Mouse (Mus musculus) cerebellum, postnatal 4 days (tissue): Measurements from ENCODE around the gene Gm17490.

ENCODE experiments used
- DNase-seq, 2 experiments: peaks; one replicate each; pipeline ENCODE4 v3.0.0; 2022; ENCODE audit warnings: low spot score in 2 of 2, mixed read lengths in 1 of 2

Gm17490 gene

DNA sequence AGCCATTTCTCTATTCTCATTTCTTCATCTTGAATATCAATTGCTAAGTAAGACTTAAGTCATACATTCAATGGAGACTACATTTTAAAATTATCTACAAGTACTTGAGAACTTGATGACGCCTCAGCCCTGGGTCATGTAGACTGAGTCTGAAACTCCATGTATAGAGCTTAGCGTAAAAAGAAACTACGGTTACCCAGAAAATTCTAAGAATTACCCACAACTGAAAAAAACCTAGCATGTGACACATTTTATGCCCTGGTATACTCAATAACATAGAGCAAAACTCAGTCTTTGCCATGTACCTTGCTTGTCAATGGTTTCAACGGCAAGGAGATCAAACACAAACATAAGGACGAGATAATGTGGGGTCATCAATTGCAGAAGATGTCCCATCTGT is at the start of gene Gm17490:
TSS of gene Gm17490 (minus strand) at position 375 of the 400 bp plus-strand sequence.
- DNase-seq, result no peak

DNA sequence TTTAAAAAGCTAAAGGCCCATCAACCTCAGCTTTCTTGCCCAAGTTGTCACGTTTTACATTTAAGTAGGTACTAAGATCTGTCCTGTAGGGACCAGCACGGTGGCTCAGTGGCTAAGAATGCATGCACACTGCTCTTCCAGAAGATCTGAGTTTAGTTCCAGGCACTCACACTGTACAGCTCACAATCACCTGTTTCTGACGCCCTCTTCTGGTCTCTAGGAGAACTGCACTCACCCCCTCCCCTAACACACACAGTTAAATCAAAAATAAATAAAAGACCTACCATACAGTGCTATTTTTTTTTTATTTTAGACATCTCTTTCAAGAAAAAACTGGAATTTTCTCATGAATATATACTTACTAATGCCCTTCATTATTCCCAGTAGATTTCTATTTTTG is 46.1 kb upstream of the Gm17490 start:
- DNase-seq, result no peak

DNA sequence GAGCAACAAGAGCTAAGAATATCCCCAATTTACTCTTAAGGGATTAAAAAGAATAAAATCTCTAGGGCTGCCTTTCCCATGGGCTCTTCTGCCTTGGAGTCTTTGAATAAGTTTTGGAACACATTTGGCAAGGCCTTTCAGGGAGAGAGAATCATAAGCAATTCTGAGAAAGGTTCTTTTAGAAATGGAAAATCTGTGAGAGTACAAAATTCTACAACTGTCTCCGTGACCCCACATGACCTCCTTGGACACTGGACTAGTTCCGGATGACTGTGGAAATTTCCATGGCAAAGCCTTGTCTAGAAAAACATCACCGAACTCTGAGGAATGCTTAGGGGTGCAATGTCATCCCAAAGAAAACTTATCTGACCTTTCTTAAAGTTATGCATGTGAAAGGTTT is 39.3 kb upstream of the Gm17490 start:
- no peak for DNase-seq

DNA sequence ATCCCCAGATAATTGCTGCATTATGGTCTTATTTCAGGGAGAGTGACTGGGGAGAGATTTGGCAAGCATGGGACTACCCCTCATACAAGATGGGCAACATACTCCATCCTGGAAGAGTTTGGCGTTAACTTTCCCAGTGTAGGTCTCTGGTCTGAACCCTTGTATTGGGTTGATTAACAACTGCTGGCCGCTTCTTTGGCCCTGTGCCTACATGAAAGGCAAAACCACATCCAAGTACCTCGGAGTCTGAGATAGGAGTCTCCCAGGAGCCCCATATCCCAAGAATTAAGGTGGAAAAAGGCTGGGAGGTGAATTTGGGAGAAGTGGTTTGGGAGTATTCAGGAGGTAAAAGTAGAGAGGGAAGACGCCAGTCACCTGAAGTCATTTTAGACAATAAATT is 38.7 kb upstream of the Gm17490 start:
- no peak for DNase-seq

DNA sequence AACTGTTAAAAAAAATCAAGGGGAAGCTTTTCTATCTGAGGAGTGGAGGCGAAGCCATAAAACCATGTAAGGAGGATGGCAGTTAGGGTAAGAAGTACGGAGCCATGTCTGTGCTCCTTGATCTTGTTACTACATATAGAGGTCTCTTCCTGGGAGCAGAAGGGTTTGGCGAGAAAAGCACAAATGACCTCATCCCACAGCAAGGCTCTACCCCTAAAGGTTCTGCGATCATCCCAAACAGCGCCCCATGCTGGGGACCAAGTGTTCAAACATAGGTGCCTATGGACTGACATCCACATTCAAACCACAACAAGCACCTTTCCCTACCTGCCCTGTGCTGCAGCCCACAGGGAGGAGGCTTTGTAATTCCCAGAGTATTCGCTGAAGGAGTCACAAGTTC is 38.3 kb upstream of the Gm17490 start:
- DNase-seq, result peak in 1 of 2 experiments; percentile 35

DNA sequence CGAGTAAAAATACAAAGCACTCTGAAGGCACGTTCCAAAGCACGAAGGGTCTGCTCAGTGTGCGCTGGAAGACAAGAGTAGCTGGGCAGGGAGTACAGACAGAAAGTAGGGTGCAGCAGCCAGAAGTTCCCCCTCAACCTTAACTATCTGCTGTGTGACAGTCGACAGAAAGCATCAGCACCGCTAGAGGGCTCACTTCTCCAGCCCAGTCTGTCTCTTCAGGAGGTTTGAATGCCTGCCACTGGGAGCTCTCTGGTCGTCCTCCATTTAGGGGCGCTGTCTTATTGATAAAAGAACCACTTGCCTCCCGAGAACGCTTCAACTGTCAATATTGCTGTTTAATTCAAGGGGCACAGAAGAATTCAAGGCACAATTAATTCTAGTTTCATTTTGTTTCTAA is 37.9 kb upstream of the Gm17490 start:
- peak; percentile 67 to 78 for DNase-seq

DNA sequence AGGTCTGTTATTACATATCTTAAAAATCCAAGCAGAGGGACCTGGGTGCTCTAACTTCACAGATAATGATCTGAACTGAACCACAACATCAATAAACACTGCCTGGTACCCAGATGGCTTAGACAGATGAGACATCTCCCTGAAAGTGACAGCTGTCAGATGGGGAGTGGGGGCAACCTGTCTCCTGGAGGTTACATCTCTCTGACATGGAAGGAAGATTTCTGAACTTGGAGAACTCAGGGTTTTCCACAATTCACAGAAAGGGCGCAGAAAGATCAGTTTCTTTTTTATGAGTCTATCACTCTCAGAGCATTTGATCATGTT is 36.8 kb upstream of the Gm17490 start:
- no peak for DNase-seq

DNA sequence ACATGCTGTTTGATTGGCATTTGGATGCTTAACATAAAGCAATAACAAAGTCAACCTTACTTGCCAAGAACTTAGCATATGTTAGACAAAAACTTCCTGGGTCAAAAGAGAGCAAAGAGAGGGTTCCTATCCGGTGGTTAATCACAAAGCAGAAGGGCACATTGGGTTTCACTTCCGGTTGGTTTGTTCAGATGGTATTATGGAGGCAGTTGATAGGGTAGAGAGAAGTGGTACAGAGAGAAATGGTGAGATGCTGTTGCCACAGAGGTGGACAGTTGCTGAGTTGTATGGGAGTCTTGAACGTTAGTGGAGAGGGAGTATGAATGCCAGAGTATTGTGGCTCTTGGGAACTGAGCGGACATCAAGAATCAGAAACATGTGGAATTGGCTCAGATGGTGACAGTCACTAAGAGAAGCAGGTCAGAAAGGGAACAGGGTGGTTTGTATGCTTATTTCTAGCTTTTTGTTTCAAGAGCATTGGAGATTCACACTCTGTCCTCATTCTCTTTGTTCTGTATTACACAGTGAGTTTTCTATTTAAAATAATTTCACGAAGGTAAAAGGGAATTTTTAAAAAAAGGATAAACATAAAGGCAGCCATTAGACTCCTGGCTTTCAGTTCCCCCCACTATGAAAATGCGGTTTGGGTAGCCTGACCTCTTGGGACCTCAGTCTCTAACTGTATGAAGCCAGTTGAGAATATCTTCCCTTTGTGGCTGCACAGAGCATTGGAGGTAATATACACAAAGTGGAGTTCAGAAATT is 36.3 kb upstream of the Gm17490 start:
- DNase-seq, result no peak

DNA sequence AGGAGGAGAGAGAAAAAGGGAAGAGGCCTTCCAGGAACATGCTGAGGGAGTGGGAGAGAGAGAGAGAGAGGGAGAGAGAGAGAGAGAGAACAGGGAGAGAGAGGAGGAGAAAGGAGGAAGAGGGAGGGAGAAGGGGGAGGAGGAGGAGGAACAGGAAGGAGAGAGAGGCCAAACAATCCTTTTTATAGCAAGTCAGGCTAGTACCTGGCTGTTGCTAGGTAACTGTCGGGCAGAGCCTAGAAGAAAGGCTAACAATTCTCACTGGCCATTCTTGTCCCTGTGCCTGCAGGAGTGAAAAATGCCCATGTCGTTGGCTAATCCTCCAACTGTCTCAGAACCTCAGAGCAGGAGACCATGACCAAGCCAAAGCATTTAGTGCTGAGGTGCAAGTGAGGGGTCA is 33.2 kb upstream of the Gm17490 start:
- DNase-seq, result no peak

DNA sequence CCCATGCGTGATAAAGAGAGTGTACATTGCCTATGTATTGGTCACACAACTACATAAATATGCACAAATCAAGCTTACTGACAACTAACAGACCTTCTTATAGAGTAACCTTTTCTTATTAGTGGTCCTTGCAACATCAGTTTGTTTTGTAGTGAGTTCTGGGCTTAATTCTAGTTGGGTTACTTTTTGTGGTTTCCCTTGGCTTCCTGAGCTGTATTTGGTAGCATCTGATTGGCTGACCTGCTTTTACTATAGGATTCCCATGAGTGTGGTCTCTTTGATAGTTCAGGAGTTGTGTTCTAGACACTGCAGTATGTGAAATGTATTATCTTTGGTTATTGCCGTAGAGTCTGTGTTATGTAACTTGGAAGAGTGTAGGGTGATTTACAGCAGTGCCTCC is 31.5 kb upstream of the Gm17490 start:
- no peak for DNase-seq

DNA sequence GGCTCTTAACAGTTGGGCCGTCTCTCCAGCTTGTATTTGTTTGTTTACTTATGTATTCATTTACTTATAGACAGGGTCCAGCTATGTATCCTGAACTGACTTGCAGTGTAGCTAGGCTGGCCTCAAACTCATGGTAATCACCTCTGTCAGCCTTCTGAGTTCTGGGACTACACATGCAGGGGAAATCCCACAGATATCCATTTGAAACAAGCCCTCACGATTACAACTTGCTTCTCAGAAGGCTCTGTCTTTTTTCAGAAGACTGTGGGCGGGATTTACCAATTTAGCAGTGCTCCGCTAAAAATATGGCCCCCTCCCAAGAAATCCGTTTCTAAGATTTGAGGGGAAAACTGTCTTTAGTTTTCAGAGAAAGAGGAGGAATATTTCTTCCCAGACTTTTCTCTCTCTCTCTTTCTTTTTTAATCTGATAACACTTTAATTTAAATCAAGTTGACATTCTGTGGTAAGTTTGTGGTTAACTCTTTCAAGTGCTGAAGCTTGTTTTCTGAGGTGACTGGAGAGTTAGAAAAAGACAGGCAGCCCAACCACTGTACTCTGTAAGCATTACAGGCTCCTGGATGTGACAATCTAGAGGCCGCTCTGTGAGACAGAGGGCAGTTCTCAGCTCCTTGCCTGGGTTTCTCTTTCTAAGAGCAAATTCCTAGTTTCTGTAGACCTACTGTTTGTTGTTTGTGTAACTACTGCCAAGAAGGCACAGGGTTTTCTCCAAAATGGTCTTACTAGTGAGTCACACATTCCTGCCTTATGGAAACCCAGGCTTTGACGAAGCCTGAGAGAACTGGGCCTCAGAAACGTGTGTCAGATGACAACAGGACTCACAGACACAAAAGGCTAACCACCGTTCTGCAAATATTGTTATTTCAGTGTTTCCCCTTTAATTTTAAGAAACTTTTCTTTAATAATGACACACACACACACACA is 29.2 kb upstream of the Gm17490 start:
- DNase-seq, result no peak

DNA sequence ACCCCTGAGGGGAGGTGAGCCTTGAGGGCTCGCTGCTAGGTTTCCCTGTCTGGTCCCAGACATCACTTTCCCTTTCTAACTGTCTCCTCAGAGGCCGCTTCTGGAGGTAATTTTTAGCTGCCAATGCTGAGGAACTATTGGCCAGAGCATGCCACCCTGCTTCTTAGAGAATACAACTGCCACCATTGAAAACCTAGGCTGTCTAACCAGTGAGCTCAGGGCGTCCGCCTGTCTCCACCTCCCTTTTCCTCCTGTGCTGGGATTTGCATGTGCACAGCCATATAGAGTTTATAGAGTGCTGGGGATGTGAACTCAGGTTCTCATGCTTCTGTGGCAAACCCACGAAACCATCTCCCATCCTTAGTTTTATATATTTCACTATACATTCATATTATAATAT is 27.7 kb upstream of the Gm17490 start:
- no peak for DNase-seq

DNA sequence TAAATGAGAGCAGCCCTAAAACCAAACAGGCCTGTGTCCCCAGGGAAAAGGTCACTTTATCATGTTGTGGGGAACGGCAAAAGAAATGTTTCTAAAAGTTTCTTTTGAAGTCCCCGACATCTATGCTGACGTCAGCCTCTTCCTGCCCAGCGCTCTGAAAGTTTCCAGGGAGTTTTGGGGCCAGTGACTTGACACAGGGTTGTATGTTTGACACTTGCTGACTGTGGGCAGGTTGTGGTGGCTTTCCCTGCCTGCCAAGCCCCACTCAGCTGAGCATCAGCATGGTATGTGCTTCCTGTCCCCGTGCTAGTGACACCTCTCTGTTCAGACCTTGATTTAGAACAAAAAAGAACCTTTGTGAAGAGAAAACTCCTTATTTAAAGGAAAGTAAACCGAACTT is 27.3 kb upstream of the Gm17490 start:
- no peak for DNase-seq

DNA sequence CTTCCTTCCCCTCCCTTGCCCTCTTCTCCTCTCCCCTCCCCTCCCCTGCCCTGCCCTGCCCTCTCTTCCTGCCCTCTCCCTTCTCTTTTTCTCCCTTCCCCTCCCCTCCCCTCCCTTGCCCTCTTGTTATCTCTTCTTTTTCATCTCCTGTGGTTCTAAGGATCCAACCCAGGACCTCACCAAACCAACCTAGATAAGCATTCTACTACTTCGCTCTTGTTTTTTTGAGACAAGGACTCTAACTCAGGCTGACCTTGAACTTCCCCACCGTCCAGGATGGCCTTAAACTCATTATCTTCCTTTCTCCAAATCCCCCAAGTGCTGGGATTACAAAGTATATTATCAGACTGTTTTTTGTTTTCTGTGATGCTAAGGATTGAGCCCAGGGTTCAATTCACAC is 26.7 kb upstream of the Gm17490 start:
- no peak for DNase-seq

DNA sequence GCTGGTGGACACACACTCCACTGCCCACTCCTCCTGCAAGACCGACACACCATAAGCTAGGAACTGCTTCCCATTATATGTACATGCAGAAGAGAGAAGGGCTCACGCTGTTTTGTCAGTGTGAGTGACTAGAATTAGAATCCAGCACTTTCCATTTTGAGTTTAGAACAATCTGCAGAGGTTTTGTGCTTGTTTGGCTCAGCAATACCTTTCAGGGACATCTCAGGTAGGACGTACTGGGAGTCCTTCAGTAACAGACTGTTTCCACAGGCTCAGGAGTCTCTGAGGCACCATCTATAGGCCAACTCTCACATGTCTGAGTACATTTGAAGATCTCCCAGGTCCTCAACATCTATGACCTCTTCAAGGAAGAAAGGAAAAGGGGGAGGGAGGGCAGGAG is 26.1 kb upstream of the Gm17490 start:
- DNase-seq, result no peak

DNA sequence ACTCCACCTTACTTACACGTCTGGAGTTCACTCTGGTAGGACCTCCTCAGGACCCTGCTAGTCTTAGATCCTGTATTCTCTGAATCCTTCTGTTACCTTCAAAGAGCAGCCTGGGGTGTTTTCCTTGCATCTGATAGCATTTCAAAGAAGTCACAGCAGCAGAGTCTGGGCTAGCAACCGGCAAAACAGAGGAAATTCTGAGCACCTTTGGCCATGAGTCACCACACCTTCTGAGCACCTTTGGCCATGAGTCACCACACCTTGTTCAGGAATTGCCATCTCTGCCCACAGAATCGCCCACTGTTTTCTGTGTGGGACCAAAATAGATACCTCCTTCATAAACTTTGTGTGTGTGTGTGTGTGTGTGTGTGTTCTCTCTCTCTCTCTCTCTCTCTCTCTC is 25.4 kb upstream of the Gm17490 start:
- DNase-seq, result no peak

DNA sequence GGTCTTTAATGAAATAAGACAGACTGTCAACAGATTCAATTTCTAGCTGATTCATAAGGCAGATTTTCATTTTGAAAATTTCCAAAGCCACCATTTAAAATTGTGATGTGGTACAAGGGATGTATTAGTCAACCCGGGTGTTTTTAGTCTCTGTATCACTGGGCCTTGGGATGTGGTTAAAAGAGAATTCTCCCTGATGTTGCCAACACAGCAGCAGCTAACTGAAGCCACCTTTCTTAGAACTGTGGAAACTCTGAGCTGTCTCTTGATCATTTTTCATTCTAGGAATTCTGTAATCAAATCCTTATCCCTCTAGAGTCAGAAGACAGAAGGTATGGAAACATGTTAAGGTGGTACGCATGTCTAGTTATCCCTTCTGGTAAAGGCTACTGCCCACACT is 19.2 kb upstream of the Gm17490 start:
- DNase-seq, result no peak

DNA sequence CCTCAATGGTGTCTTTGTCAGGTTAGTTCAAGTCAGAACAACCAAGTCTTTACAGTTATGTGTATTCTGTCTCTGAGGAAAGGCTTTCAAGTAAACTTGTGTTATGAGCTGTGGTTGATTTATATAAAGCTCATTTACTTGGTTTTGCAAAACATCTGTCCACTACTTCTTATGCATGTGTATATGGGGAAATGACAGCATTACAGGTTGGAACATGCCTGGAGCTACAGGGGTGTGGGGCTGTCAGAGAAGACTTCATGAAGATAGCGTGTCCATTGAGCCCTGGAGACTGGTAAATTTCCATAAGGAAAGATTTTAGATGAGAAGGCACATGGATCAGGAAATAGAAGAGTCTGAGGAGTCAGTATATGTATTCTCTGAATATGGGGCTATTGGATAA is 18.0 kb upstream of the Gm17490 start:
- DNase-seq, result no peak

DNA sequence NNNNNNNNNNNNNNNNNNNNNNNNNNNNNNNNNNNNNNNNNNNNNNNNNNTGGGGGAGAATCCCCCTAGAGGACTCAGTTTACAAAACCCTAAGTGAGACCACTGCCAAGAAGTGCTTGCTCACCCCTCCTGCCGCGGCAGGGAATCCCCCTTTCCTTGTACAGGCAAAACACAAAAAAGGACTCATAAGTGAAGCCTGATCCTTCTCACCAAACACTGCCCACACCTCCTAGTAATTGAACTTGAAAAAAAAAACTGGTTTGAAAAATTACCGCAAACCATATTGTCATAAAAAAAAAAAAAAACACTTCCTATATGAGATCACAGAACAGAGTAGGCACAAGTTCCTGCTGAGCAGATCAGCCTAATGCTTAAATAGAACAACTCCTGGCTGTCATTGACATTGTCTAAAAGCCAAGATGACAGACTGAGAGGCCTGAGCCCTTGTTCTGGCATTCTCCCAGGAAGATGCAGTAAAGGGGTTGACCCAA is 16.4 kb upstream of the Gm17490 start, which contains the start of gene Il2ra:
TSS of gene Il2ra (plus strand) at position 357 of the 491 bp plus-strand sequence.
- DNase-seq, result no peak

DNA sequence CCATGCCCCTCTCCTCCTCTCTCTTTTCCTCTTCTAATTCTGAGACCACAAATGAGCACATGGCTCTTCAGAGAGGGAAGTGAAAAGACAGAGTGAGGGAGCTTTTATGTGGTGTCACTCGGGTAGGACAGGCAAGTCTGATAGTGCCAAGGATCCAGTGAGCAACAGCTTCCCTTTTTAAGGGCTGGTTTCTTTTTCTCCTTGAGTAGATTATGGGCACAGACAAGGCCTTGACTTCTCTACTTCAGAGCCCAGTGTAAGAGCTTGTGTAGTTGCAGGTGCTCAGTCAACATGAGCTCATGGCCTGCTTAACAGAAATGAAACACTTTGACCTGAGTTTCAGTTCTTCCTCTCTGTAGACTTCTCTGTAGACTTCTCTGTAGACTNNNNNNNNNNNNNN is 11.1 kb upstream of the Gm17490 start:
- no peak for DNase-seq

DNA sequence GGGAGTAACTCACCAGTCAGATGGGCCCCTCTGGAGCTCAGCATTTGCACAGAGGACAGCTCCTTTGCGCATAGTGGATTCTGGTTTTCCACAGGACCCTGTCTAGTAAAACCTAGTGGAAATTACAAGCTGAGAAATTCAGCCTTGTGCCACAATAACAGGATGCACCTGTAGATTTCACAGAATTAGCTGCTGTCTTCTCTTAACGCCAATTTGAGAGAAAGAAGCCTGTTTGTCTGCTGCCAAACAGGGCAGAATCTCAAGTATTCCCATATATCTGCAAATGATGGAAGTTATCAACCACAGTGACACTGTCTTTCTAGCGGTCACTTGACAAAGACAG is 10.0 kb upstream of the Gm17490 start:
- no peak for DNase-seq

DNA sequence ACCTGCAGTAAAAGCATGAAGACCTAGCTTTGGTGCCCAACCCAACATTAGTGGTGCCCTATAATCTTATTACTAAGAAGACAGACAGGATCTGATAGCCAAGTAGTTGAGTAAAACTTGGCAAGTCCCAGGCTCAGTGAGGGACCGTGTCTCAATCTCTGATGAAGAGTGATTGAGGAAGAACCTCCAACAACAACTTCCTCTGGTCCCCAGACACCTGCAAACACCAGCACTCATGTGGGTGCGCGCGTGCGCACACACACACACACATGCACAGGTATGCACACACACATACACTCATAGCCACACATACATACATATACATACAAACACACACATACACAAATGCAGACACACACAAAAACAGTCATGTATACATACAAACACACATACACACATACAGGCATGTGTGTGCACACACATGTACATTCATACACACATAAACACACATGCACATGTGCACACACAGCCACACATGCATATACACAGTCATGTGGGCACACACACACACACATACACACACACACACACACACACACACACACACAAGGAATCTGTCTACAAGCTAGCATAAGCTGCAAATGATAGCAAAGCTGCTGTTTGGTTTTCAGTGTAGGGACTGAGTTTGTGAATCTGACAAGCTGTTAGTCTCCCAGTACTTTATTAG is 9.5 kb upstream of the Gm17490 start:
- DNase-seq, result no peak

DNA sequence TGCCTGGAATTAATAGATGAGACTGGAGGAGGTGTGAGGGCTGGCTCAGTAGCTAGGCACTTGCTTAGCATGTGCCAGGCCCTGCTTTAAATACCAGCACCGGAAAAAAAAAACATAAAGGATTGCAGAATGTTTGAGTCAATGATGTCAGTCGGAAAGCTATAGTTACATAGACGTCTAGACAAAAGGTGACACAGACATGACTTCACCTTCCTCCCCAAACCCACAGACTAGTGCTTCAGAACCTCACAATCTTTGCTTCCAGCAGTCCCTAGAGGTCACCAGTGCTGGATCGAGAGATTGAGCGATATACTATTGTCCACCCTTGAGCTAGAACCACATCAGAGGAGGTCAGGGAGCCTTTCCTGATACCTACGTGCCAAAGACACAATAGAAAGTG is 9.0 kb upstream of the Gm17490 start:
- no peak for DNase-seq
